Mouse (Mus musculus): ENCODE data around the gene Fam151a.
A peak's percentile ranks its signal among the peaks of the same experiment; 100 is the strongest.
"Not testable (repeated sequence)": the region's sequence is repeated elsewhere in the genome, so short reads cannot be mapped to it uniquely, and the experiment has no call there.

The Fam151a gene

DNA sequence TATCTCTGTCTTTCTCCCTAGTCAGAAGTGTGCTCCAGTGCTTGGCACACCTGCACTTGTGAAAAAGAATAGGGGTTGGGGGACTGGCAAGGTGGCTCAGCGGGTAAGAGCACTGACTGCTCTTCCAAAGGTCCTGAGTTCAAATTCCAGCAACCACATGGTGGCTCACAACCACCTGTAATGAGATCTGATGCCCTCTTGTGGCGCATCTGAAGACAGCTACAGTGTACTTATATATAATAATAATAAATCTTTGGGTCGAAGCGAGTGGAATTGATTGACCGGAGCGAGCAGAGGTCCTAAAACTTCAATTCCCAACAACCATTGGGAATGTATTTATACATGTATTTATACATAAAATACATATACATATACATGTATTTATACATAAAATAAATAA is 42.1 kb downstream of the Fam151a start:
- DNase-seq (ENCODE audit: inconsistent age in 2 of 2, low spot score in 1 of 2), result not testable (repeated sequence)

DNA sequence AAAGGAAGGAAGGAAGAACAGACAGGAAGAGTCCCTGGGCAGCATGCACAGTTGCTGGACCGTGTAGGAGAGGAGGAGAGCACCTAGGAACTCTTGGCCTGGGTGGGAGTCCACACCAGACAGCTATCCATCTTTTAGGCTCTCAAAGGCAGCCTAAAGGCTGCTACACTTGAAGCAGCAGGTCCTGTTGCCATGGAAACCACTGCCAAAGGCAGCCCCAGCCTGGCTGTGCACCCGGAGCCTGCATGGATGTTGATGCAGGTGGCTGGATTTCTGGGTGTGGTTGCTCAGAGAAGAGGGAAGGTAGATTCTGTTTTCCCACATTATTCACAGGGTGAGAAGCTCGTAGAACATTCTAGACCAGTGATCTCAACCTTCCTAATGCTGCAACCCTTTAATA is 43.3 kb downstream of the Fam151a start:
- no peak for DNase-seq (ENCODE audit: inconsistent age in 2 of 2, low spot score in 1 of 2)

DNA sequence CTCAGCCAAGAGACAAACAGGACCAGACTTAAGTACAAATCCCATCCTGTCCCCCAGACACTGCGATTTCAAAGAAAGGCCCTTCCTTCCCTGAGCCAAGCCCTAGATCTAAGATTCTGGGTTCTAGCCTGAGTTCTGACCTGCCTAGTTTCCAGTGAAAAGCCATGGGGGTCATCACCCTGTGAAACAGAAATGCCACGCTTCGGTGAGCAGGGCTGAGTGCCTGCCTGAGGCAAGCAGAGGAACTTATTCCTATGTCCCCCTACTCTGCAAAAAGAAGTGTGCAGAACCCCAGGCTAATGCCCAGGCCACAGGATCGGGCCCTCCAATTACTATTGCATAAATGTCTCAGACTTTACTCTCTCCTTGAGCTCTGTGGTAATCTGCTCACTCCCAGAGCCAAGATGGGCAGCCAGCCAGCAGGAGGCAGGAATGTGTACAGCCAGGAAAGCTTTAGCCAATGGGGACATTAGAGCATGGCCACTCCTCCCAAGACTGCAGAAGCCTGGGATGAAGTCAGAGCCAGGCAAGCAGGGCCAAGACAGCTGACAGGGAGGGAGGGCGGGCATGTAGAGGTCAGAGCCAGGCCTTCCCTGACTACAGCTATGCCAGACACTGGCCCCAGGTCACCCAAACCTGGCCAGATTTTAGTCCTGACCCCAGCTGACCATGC is 44.6 kb downstream of the Fam151a start:
- peak; percentile 96 to 97 for DNase-seq (ENCODE audit: inconsistent age in 2 of 2, low spot score in 1 of 2)

DNA sequence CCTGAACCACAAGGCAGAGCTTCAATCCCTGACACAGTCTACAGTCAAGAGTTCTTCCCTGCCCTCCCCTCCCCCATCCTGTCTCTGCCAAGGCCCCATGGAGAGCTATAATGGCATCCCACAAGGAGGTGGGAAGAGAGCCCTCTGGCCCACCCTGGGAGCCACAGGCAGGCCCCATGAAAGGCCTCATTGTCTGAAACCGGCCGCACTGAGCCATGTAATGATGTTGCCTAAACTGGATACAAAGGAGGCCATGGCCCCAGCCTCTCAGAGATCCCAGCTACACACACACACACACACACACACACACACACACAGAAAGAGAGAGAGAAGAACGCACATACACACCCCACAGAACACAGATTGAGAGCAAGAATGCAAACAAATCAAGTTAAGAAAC is 46.4 kb downstream of the Fam151a start:
- no peak for DNase-seq (ENCODE audit: inconsistent age in 2 of 2, low spot score in 1 of 2)

DNA sequence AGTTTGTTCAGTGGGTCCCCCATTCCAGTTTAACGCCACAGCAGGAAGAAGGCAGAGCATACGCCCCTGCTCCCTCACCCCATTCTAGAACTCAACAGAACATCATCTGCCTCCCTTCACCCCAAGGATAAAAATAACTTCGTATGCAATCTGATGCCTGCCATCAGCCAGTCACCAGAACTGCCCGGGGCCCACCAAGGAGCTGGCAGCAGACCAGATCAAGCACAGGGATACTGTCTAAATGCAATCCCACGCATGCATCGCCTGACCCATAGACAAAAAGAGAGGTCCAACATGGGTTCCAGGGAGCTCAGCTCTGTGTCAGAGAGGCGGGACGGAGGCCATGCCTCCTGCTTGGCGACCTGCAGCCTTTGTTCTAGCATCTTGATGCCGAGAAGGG is 49.4 kb downstream of the Fam151a start:
- no peak for DNase-seq (ENCODE audit: inconsistent age in 2 of 2, low spot score in 1 of 2)

DNA sequence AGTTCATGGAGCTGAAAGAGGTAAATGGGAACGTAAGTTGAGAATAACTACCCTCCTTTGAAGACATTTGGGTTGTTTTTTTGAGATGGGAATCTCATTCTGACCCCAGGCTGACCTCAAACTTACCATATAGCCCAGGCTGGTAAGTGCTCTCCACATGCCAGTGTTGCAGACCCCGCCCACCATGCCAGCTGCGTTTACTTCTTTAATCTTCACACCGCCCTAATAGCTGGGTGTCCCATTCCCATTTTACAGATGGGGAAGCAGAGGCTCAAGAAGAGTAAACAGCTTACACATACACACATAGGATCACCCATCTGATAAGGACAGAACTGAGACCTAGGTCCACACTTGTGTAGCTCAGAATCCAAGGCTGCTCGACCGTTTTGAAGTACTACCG is 51.1 kb downstream of the Fam151a start:
- no peak for DNase-seq (ENCODE audit: inconsistent age in 2 of 2, low spot score in 1 of 2)

DNA sequence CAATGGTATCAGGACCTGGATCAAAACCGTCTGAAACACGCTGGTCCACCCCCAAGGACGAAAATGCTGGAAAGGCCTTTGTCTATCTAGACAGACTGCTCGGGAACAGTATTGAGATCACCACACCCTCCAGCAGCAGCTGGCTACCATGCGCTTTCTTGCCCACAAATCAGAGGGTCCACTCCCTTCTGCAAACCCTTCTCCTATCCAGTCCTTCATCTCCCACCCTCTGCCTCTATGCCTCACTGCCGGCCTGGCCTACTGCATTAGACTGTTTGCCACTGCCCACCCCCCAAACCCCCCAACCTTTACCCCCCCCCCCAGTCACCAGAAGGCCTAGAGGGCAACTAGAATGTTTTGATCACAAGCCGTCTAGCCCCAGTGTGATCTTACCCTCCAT is 51.7 kb downstream of the Fam151a start:
- no peak for DNase-seq (ENCODE audit: inconsistent age in 2 of 2, low spot score in 1 of 2)

DNA sequence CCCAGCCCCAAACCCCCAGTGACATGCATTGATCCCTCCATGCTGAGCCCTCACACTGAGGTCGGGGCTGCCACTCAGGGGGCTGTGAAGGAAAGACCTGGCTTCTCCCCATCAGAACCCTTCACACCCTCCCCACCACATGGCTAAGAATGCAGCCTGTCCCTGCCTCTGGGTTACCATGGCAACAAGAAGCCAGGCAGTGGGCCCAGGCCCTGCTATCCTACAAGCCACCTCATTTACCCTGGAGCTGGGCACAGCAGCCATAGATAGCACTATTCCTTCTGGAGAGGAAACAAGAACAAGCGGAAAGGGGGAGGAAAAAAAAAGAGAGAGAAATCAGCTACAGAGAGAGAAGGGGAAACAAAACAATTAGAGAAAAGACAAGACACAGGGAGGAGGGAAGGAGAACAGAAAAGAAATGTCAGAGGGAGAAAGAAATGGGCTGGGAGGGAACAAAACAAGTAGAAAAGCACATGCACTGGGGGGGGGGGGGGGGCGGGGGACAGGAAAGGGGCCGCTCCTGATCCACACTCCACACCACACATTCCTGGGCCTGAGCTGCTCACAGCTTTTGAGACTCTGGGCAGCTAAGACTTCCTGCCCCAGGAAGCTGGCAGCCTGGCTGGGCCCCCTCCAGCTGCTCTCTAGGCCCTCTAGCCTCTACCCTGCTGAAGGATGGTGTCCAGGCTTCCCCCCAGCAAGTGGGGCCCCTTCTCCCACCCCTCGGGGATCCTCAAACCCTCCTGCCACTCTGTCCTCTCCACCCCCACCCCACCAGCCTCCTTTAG is 52.3 kb downstream of the Fam151a start:
- DNase-seq (ENCODE audit: inconsistent age in 2 of 2, low spot score in 1 of 2), result no peak

DNA sequence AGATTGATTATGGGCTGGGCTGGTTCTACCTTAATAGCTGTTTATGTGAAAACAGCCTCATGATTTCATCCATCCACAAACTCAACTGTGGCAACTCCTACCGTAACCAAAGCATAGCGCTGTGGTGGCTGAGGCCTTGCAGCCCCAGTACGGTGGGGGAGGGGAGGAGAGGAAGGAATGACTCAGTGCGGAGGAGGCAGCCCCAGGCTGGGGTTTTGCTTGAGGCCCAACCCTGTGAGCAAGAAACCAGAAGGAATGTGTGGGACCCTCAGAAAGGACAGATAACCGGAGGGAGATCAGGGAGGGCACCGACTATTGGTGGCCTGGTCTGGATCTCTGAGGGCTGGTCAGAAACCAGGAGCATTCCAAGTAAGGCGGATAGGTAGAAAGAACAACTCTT is 54.1 kb downstream of the Fam151a start:
- DNase-seq (ENCODE audit: inconsistent age in 2 of 2, low spot score in 1 of 2), result peak in 1 of 2 experiments; percentile 69

DNA sequence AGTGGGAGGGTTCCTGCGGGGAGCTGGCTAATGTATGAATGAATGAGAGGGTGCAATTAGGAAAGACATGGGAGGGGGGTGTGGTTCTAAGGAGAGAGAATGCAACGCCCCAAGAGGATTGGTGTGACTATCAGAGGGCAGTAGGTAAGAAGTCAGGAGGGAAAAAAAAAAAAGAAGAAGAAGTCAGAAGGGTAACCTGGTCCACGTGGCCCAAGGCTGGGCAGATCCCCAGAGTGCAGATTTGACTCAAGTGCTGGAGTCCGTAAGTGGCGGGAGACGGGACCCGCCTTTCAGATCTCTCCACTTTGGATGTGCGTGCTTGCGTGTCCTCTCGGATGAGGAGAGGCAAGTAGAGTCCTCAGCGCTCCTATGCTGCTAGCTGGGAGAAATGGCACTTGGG is 54.9 kb downstream of the Fam151a start:
- no peak for DNase-seq (ENCODE audit: inconsistent age in 2 of 2, low spot score in 1 of 2)

DNA sequence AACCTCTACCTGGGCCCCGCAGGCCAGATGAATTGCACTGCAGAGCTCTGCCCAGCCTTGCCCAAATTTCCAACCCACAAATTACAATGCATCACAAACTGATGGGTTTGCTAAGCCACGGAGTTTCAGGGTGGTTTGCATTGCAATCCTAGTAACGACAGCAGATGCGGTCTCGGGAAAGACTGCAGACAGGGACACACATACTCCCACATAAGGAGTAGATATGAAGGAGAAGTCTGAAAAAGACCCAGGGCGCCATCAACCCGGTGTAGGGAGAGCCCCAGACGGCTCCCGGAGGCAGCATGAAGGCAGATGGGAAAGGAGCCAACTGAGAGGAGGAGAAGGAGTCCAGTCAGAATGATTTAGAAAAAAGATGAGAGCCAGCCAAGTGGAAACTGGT is 56.0 kb downstream of the Fam151a start:
- DNase-seq (ENCODE audit: inconsistent age in 2 of 2, low spot score in 1 of 2), result no peak

DNA sequence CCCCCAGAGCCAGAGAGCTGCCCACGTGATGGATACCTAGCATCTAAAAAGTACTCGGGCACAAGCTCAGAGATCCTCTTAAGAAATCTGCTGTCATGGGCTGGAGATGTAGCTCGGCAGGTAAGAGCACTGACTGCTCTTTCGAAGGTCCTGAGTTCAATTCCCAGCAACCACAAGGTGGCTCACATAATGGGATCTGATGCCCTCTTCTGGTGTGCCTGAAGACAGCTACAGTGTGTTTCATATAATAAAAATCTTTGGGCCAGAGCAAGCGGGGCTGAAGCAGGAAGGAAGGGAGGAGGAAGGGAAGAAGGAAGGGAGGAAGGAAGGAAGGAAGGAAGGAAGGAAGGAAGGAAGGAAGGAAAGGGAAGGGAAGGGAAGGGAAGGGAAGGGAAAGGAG is 56.5 kb downstream of the Fam151a start:
- not testable (repeated sequence) for DNase-seq (ENCODE audit: inconsistent age in 2 of 2, low spot score in 1 of 2)

DNA sequence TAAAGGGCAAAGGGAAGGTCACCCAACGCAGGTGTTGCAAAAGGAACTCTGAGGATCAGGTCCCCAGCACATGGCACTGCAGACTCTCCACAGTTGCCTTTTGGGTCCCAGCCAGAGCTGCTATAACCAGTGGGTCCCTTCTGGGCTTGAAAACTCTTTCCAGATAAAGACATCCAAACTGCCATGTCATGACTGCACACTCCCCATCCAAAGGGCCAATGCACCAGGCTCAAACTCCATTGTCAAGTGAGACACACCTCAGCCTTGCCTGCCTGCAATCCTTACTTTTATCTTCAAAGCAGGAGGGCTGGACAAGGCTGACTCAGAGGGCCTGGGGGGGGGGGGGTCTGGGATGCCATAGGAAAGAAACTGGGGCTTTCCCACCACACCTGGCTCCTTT is 57.2 kb downstream of the Fam151a start:
- no peak for DNase-seq (ENCODE audit: inconsistent age in 2 of 2, low spot score in 1 of 2)

DNA sequence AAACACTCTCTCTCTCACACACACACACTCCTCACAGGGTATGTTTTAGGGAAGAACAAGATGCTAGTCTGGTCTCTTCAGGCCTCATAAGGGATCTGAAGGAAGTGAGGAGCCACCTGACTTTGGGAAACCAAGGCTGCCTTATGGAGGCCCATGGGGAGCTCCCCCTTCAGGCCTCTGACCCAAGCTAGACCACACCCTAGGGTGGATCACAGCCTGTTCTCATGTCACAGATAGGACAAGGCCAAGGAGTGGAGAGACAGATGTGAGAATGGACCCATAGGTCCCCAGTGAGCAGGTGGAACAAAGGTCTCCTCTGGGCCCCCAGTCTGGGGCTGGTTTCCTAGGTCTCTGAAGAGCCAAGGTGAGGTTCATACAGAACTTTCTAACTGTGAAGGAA is 58.6 kb downstream of the Fam151a start:
- DNase-seq (ENCODE audit: inconsistent age in 2 of 2, low spot score in 1 of 2), result no peak

DNA sequence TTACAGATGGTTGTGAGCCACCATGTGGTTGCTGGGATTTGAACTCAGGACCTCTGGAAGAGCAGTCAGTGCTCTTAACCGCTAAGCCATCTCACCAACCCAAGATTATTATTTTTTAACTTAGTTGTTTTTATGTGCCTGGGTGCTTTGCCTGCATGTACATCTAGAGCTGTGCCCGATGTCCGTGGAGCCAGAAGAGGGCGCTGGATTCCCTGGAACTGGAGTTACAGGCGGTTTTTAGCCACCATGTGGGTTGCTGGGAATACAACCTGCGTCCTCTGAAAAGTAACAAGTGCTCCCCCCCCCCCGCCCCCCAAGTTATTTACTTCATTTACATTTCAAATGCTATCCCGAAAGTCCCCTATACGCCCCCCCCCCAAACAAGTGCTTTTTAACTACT is 60.1 kb downstream of the Fam151a start:
- not testable (repeated sequence) for DNase-seq (ENCODE audit: inconsistent age in 2 of 2, low spot score in 1 of 2)

DNA sequence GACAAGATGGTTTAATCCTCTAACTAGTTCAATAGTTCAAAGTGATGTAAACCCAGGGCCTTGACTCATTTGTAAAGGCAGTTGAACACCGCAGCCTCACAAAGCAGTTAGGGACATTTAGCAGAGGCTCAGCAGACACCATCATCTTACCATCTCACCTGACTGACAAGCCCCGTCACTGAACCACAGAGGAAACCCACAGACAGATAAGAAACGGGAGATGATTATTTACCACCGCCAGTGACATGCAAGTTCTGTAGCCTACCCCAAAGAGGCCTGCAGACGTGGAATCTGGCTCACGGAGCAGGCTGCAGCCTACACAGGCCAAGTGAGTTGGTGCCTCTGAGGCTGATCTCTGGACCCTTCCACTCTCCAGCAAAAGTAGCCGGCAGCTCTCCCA is 60.6 kb downstream of the Fam151a start:
- no peak for DNase-seq (ENCODE audit: inconsistent age in 2 of 2, low spot score in 1 of 2)

DNA sequence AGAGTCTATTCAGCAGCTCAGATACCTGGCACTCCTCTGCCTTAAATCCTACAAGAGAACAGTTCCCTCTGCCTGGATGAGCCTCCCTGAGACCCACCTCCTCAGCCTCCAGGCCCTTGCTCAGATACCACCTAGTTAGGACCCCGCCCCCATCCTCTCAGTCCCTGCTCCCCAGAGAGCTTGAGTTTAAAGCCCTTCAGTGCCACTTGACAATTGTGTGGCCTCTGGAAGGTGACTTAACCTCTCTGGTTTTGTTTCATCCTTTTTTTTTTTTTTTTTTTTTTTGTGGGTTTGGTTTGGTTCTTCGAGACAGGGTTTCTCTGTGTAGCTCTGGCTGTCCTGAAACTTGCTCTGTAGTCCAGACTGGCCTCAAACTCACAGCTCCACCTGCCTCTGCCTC is 61.6 kb downstream of the Fam151a start:
- no peak for DNase-seq (ENCODE audit: inconsistent age in 2 of 2, low spot score in 1 of 2)
